Mouse (Mus musculus) CH12.LX (cell line): ENCODE measurements at regions not wholly inside any gene's neighbourhood (a gene's known extent, or its start where the extent isn't known, plus 50 kb on each side); places are given as distances from the start of the nearest gene placed in this dataset.

ENCODE experiments used
- CHD2 ChIP-seq: IDR thresholded peaks from 2 replicates; pipeline ENCODE4 v1.6.1; 2011; ENCODE audit warnings: low read length, improper control_type of control experiment
- CTCF ChIP-seq, 2 experiments: IDR thresholded peaks in 1 of 2; conservative IDR thresholded peaks in 1 of 2; 2 replicates each; pipeline ENCODE4 v1.5.1; 2011 to 2012; ENCODE audit warnings: low read depth in 2 of 2, low read length in 2 of 2, improper control_type of control experiment in 1 of 2, inconsistent platforms in 1 of 2, mild to moderate bottlenecking in 1 of 2, moderate library complexity in 1 of 2
- E2F4 ChIP-seq: IDR thresholded peaks from 2 replicates; pipeline ENCODE4 v1.6.1; 2011; ENCODE audit warnings: low read depth, low read length, improper control_type of control experiment; ENCODE audit not compliant: insufficient replicate concordance
- EP300 ChIP-seq: IDR thresholded peaks from 2 replicates; pipeline ENCODE4 v1.6.1; 2011; ENCODE audit warnings: low read length, improper control_type of control experiment
- POLR2A ChIP-seq: IDR thresholded peaks from 2 replicates; pipeline ENCODE4 v1.6.1; 2011; ENCODE audit warnings: low read depth, mild to moderate bottlenecking, improper control_type of control experiment, low read length
- USF2 ChIP-seq: conservative IDR thresholded peaks from 2 replicates; pipeline ENCODE4 v1.6.1; 2011; ENCODE audit warnings: low read depth, low read length, improper control_type of control experiment
- ZKSCAN1 ChIP-seq: IDR thresholded peaks from 2 replicates; pipeline ENCODE4 v1.6.1; 2012; ENCODE audit warnings: low read depth, inconsistent platforms, low read length, improper control_type of control experiment, borderline replicate concordance
- ZMIZ1 ChIP-seq: IDR thresholded peaks from 2 replicates; pipeline ENCODE4 v1.6.1; 2012; ENCODE audit warnings: low read depth, mild to moderate bottlenecking, inconsistent platforms, low read length, improper control_type of control experiment

GRCm38 (mm10) chr5:118436474-118437306 is 123.8 kb upstream of the Med13l start:
- TF ChIP-seq ZKSCAN1, result no peak
- no peak for TF ChIP-seq CTCF (conservative IDR thresholded peaks at IDR 0.05 in 1 of 2, IDR thresholded peaks at IDR 0.05 in 1 of 2; ENCODE audit: low read depth in 2 of 2, low read length in 2 of 2)
- no peak for TF ChIP-seq POLR2A
- no peak for TF ChIP-seq EP300
- no peak for TF ChIP-seq CHD2
- no peak for TF ChIP-seq USF2
- TF ChIP-seq ZMIZ1, result no peak
- no peak for TF ChIP-seq E2F4
